In genomic region chr17:71182211-71182721, GRCm38 (mm10) we compare ENCODE assay signal across 8 mouse cellular contexts. TPM values are rescaled to one million over a fixed set of nuclear protein-coding genes. Genes with fewer than 3 reads are reported as not detected.
A peak's percentile ranks its signal among the peaks of the same experiment; 100 is the strongest.
DNase-seq lines count a peak whose midpoint lies in the region; ATAC-seq and TF ChIP-seq lines count a peak whose summit lies in the region.

Gene Lpin2 (plus strand): TSS chr17:71182560.

- ATAC-seq in heart, postnatal 0 days (ENCODE audit: insufficient read depth, low read depth): no peak
- ATAC-seq in lung, postnatal 0 days: no peak

- DNase-seq in gastrocnemius, adult 2 months: no peak
- no peak for DNase-seq in gastrocnemius, postnatal 36 days
- no peak for DNase-seq in embryonic facial prominence, embryonic 10.5 days (ENCODE audit: low spot score)
- DNase-seq in heart, postnatal 0 days (ENCODE audit: low spot score): no peak
- DNase-seq in kidney, postnatal 4 days: peak; percentile 41 to 54
- DNase-seq in lung, postnatal 0 days (ENCODE audit: low spot score): peak; percentile 57
- DNase-seq in splenic B cell, adult 2 months (ENCODE audit: low read depth, low spot score): peak; percentile 68
- DNase-seq in gastrocnemius, postnatal 14 days: no peak

- H3K9me3 ChIP-seq in embryonic facial prominence, embryonic 10.5 days: no peaks in the 10 kb centered on the region
- H3K9me3 ChIP-seq in heart, postnatal 0 days (replicated peaks; ENCODE audit: control insufficient read depth, low read length): no peaks in the 10 kb centered on the region
- H3K9me3 ChIP-seq in lung, postnatal 0 days (ENCODE audit: low read length): no peaks in the 10 kb centered on the region

- no peaks in the 10 kb centered on the region; the same call in 1 of the 2 replicates for H3K36me3 ChIP-seq in embryonic facial prominence, embryonic 10.5 days (replicated peaks)
- H3K36me3 ChIP-seq in heart, postnatal 0 days (replicated peaks; ENCODE audit: control insufficient read depth, insufficient read depth, low read length): no peaks in the 10 kb centered on the region
- no peaks in the 10 kb centered on the region for H3K36me3 ChIP-seq in lung, postnatal 0 days (ENCODE audit: insufficient read depth, low read length)
- H3K36me3 ChIP-seq in splenic B cell, adult 2 months (ENCODE audit: control insufficient read depth, insufficient read depth, low read length, poor library complexity, severe bottlenecking): no peaks in the 10 kb centered on the region

- H3K27me3 ChIP-seq in embryonic facial prominence, embryonic 10.5 days (replicated peaks; ENCODE audit: low read depth, poor library complexity, severe bottlenecking): peaks cover 6% of the 10 kb centered on the region
- H3K27me3 ChIP-seq in heart, postnatal 0 days (ENCODE audit: control insufficient read depth, insufficient read depth, low read length): no peaks in the 10 kb centered on the region; the same call in 1 of the 2 replicates
- H3K27me3 ChIP-seq in lung, postnatal 0 days (replicated peaks; ENCODE audit: insufficient read depth, low read length): no peaks in the 10 kb centered on the region
- H3K27me3 ChIP-seq in splenic B cell, adult 2 months (ENCODE audit: control insufficient read depth, insufficient read depth, low read length, poor library complexity, severe bottlenecking): no peaks in the 10 kb centered on the region

- H3K9ac ChIP-seq in heart, postnatal 0 days (replicated peaks; ENCODE audit: low read depth, low read length): peak within 1 kb of the TSS; percentile 95
- peak within 1 kb of the TSS; percentile 88 for H3K9ac ChIP-seq in lung, postnatal 0 days (replicated peaks; ENCODE audit: low read depth)

- H3K4me3 ChIP-seq in gastrocnemius, adult 2 months: peak within 1 kb of the TSS; percentile 89
- peak within 1 kb of the TSS; percentile 93 for H3K4me3 ChIP-seq in embryonic facial prominence, embryonic 10.5 days
- peak within 1 kb of the TSS; percentile 94 for H3K4me3 ChIP-seq in heart, postnatal 0 days (ENCODE audit: low read depth, low read length)
- H3K4me3 ChIP-seq in lung, postnatal 0 days (ENCODE audit: low read depth, low read length): peak within 1 kb of the TSS; percentile 93

- peak within 1 kb of the TSS; percentile 82 for H3K27ac ChIP-seq in gastrocnemius, adult 2 months
- peak within 1 kb of the TSS; percentile 98 for H3K27ac ChIP-seq in embryonic facial prominence, embryonic 10.5 days (replicated peaks)
- H3K27ac ChIP-seq in heart, postnatal 0 days (ENCODE audit: low read depth): peak within 1 kb of the TSS; percentile 69
- peak within 1 kb of the TSS; percentile 94 for H3K27ac ChIP-seq in lung, postnatal 0 days (ENCODE audit: low read length)

- TF ChIP-seq CTCF in gastrocnemius, adult 2 months (IDR thresholded peaks at IDR 0.05): no peak
- TF ChIP-seq CTCF in heart, postnatal 0 days (IDR thresholded peaks at IDR 0.05; ENCODE audit: low read depth): no peak
- no peak for TF ChIP-seq CTCF in lung, postnatal 0 days (IDR thresholded peaks at IDR 0.05)

- WGBS in embryonic facial prominence, embryonic 10.5 days: 14% methylated on average over 6 of the region's 6 CpGs
- WGBS in heart, postnatal 0 days: 37% methylated on average over 6 of the region's 6 CpGs
- WGBS in lung, postnatal 0 days: 16% methylated on average over 6 of the region's 6 CpGs

- TF ChIP-seq EP300 in heart, postnatal 0 days (IDR thresholded peaks at IDR 0.05; ENCODE audit: low read depth): no peak
- TF ChIP-seq EP300 in lung, postnatal 0 days (IDR thresholded peaks at IDR 0.05): no peak

- peak within 1 kb of the TSS; percentile 94 for H3K4me2 ChIP-seq in heart, postnatal 0 days (ENCODE audit: low read depth, low read length)
- peak within 1 kb of the TSS; percentile 77 for H3K4me2 ChIP-seq in lung, postnatal 0 days (replicated peaks; ENCODE audit: low read depth, low read length)

- peaks cover 37% of the 10 kb centered on the region for H3K4me1 ChIP-seq in embryonic facial prominence, embryonic 10.5 days
- H3K4me1 ChIP-seq in heart, postnatal 0 days (ENCODE audit: control insufficient read depth, insufficient read depth): peaks cover 32% of the 10 kb centered on the region
- peaks cover 9% of the 10 kb centered on the region; the same call in 1 of the 2 replicates for H3K4me1 ChIP-seq in lung, postnatal 0 days (ENCODE audit: insufficient read depth, low read depth, low read length)

- intact Hi-C loops in gastrocnemius, adult 2 months (cut with DNase I): loop anchor here (1.0 to 10.0 kb wide), 3 partner anchors 50 to 177 kb away; partner anchors contain the start of genes Myl12a and Myom1
- intact Hi-C loops in gastrocnemius, postnatal 36 days (cut with DNase I): no loop called here
- intact Hi-C loops in gastrocnemius, postnatal 14 days (cut with DNase I; ENCODE audit: low total_unique reads): loop anchor here (10.0 kb wide), 1 partner anchor 47 kb away; no protein-coding TSS in a partner anchor

RNA-seq across cellular contexts. Expression of gene Lpin2, which starts in this region (rescaled TPM):
- 1 to 10 TPM; 5.3 to 5.6 TPM for total RNA-seq in gastrocnemius, adult 2 months (2021)
- total RNA-seq in gastrocnemius, postnatal 36 days (2021): 1 to 10 TPM; 2.6 to 3.5 TPM
- polyA plus RNA-seq in embryonic facial prominence, embryonic 10.5 days (2016; fragmentation: Nextera tagmentation; extraction: Ambion mirVana): 42.1 and 45.2 TPM in 2 replicates
- total RNA-seq in heart, postnatal 0 days (2014; rRNA removed; ENCODE audit: low replicate concordance): 7.7 and 22.2 TPM in 2 replicates
- 7.2 and 8.5 TPM in 2 replicates for polyA plus RNA-seq in heart, postnatal 0 days (2015; fragmentation: Nextera tagmentation; extraction: Ambion mirVana)
- polyA plus RNA-seq in lung, postnatal 0 days (2015; fragmentation: Nextera tagmentation; extraction: Ambion mirVana): 54.1 and 65.8 TPM in 2 replicates
- 1 to 10 TPM; 6.1 to 6.3 TPM for total RNA-seq in gastrocnemius, postnatal 14 days (2021)

Comparison
In these comparisons a context has a peak if more than half of its experiments do, and no peak if none do; other contexts are left out.
1. DNase-seq: peak in kidney, postnatal 4 days (2 of 2), lung, postnatal 0 days (single experiment) and splenic B cell, adult 2 months (single experiment); none in gastrocnemius, adult 2 months (single experiment), gastrocnemius, postnatal 36 days (0 of 2), embryonic facial prominence, embryonic 10.5 days (single experiment), heart, postnatal 0 days (single experiment) and gastrocnemius, postnatal 14 days (single experiment).
2. Peak in every context shown above with its lines, with median percentiles within 50 percentile points of each other: H3K27ac ChIP-seq and H3K4me3 ChIP-seq.